Mouse (Mus musculus) cerebellum, postnatal 36 days (tissue): ENCODE results near the gene Cyp4f14.
"Not testable (repeated sequence)": the region's sequence is repeated elsewhere in the genome, so short reads cannot be mapped to it uniquely, and the experiment has no call there.

Source experiments
- DNase-seq, 2 experiments: peaks; one replicate each; pipeline ENCODE4 v3.0.0; 2021 to 2022; ENCODE audit warnings: mixed read lengths in 2 of 2

The Cyp4f14 gene

GRCm38 (mm10) chr17:32891239-32892180 is 25.6 kb downstream of the Cyp4f14 start, which contains the start of gene Zfp870:
Gene Zfp870, minus strand, starts transcription at chr17:32891642.
- peak; percentile 75 to 83 for DNase-seq

GRCm38 (mm10) chr17:32890852-32891238 is 26.3 kb downstream of the Cyp4f14 start:
- no peak for DNase-seq

- DNase-seq, result no peak
Observed at GRCm38 (mm10) chr17:32889611-32890010, 27.5 kb downstream of the Cyp4f14 start.

- no peak for DNase-seq
Observed at GRCm38 (mm10) chr17:32880320-32881218, 36.6 kb downstream of the Cyp4f14 start.

DNA sequence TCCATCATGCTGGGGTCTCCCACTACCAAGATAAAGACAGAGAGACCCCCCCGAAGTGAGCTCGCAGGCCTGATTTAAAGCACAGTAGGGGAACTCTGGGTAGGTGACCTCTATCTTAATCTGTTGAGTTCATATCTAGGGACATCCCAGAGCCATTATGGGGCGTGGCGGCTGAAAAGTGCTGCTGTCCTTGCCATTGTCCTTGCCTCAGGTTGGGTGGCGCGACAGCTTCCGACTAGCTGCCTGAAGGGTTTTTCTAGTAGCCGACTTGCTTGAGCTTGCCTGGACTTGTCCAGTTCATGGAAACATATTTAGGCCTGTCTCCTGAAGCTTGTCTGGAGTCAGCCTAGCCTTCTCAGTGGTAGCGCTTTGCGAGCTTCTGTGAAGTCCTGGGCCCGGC is 38.4 kb downstream of the Cyp4f14 start:
- no peak for DNase-seq

DNA sequence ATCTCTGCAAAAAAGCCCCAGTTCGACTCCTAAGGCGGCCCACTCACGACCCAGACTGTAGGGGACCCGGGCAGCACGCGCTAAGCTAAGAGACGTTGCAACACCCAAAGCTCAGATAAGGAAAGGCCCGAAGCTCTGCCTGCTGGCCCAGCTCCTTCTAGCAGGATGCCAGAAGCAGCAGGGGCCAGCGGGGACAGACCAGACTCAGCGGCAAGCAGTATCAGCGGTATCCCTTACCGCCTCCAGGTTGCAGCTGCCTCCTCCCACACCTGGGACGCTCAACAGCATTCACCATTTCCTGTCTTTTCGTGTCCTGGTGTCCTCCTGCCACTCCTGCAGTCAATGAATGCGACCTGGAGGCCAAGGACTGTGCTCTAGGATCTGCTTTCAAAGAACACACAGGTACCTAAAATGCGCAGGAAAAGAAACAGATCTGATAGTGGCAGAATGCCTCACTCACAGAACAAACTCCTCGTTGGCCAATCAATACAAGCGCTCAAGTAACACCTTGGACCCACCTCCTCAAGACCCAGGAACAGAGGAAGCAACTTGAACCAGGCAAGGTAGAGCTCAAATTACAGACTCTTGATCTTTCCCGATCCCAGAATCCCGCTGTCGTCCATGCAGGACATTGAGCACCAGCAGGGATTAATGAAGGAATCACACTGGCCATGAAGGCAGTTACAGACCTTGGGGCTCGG is 39.5 kb downstream of the Cyp4f14 start:
- no peak for DNase-seq

DNA sequence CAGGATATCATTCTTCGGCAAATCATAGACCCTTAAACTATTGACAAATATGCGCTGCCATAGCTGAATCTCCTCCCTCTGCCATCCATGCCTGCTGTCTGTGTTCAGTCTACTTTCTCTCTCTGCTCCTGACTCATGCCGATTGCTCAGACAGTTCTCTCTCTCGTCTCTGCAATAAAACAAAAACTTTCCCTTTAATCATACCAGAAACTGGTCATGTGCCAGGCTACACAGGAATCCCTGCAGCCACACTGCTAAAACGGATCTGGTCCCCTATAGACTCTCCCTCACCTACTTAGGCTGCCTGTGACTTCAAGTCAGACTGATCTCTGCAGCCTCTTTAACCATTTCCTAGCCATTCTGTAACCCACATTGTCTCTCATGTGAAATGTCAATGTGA is 44.4 kb downstream of the Cyp4f14 start:
- DNase-seq, result no peak

- DNase-seq, result no peak
Observed at GRCm38 (mm10) chr17:32872091-32872490, 45.1 kb downstream of the Cyp4f14 start.

DNA sequence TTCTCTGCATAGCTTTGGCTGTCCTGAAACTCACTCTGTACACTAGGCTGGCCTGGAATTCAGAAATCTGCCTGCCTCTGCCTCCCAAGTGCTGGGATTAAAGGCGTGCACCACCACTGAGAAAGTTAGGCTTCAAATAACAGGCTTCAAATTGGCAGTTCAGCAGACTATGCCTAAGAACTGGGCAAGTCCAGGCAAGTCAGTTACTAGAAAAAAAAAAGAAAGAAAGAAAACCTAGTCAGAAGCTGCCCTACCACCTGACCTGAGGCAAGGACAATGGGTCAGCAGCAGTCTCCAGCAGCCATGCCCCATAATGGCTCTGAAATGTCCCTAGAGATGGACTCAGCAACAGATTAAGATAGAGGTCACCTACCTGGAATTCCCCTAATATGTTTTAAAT is 45.7 kb downstream of the Cyp4f14 start:
- DNase-seq, result no peak

- DNase-seq, result not testable (repeated sequence)
Observed at GRCm38 (mm10) chr17:32867266-32867665, 49.9 kb downstream of the Cyp4f14 start.

GRCm38 (mm10) chr17:32856713-32857112 is 60.4 kb downstream of the Cyp4f14 start:
- not testable (repeated sequence) for DNase-seq
